Mouse (Mus musculus): Measurements from ENCODE around the gene Nedd9.

DNA sequence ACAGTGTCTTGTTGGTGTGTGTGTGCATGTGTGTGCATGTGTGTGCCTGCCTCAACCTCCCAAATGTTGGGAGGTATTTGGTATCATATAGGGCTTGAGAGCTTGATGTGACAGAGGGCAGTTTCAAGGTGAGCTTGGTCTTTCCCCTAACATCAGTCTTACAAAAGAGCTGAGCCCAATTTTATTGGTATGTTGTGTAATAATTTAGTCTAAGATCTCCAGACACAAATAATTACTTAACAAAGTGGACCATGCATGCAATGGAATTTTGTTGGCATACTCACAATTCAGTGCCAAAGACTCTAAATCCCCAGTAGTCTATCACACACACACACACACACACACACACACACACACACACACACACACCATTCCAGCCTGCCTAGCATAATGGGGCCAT lies 104.5 kb downstream of the Nedd9 start:
- TF ChIP-seq CTCF (IDR thresholded peaks at IDR 0.05; ENCODE audit: insufficient read depth, low read length) = no peak
- TF ChIP-seq POLR2A (IDR thresholded peaks at IDR 0.05; ENCODE audit: borderline replicate concordance, extremely low read depth, low read depth, low read length) = no peak

All from lung, adult 2 months (tissue).